Mouse (Mus musculus) kidney, adult 2 months (tissue): ENCODE measurements around the gene Zfp42. TPM values are rescaled to one million over a fixed set of nuclear protein-coding genes. Genes with fewer than 3 reads are reported as not detected.

ENCODE experiments used
- DNase-seq: peaks from one replicate; pipeline ENCODE4 v3.0.0; 2021
- H3K27ac ChIP-seq: fragments of 200-500 bp; 2 replicates; pipeline ENCODE4 v1.5.1; 2012; ENCODE audit warnings: low read depth, low read length, control low read depth, inconsistent platforms; ENCODE audit not compliant: insufficient read depth
- H3K27me3 ChIP-seq: fragments of 200-500 bp; replicated peaks from 2 replicates; pipeline ENCODE4 v1.6.1; 2012; ENCODE audit warnings: mild to moderate bottlenecking, moderate library complexity, low read length, inconsistent platforms; ENCODE audit not compliant: control insufficient read depth, insufficient read depth
- H3K36me3 ChIP-seq: fragments of 200-500 bp; 2 replicates; pipeline ENCODE4 v1.6.1; 2012; ENCODE audit warnings: mild to moderate bottlenecking, moderate library complexity, low read length, inconsistent platforms; ENCODE audit not compliant: control insufficient read depth, insufficient read depth
- H3K4me1 ChIP-seq: fragments of 200-500 bp; 2 replicates; pipeline ENCODE4 v1.6.1; 2011; ENCODE audit warnings: low read length; ENCODE audit not compliant: control insufficient read depth, insufficient read depth
- H3K4me3 ChIP-seq: fragments of 200-500 bp; 2 replicates; pipeline ENCODE4 v1.5.1; 2011; ENCODE audit warnings: mild to moderate bottlenecking, low read depth, low read length, control low read depth; ENCODE audit not compliant: insufficient read depth
- CTCF ChIP-seq: fragments of 200-500 bp; conservative IDR thresholded peaks from 2 replicates; pipeline ENCODE4 v1.5.1; 2011; ENCODE audit warnings: low read depth, mild to moderate bottlenecking, control low read depth, low read length, moderate library complexity, mixed read lengths; ENCODE audit not compliant: insufficient read depth, insufficient read length
- POLR2A ChIP-seq: fragments of 200-500 bp; IDR thresholded peaks from one replicate; pipeline ENCODE4 v1.6.1; 2011; ENCODE audit warnings: low read depth, low read length, control low read depth
- WGBS: fragments of 180-500 bp; shearing (Covaris S2); methylation state at CpG from one replicate; pipeline ENCODE4 v1.1.7; 2018; 5-methylcytosine and 5-hydroxymethylcytosine counted together
- polyA plus RNA-seq: library from polyadenylated mRNA; depleted of rRNA; stranded (reverse); fragments of >200 nt; gene quantifications from 2 replicates; pipeline ENCODE4 v1.2.3, GENCODE M21; 2012

The Zfp42 gene
- polyA plus RNA-seq, 1 experiment: not detected

DNA sequence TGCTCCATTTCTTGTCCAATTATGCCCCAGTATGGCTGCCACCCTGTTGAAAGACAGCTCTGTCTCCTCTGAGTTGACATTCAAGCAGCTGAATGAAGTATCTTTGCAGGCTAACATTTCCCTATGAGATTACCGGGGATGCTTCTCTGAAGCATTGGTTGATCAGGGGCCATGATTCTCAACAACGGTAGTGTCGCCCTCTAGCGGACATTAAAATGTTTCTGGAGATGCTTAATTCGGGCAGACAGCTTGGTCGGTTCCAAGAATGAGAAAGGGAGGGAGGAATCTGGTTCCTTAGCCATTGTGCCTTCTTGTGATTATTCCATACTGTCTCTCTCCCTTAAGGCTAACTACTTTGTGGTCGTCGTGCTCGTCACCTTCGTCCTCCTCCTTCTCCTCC is 21.9 kb upstream of the Zfp42 start:
- Histone ChIP-seq H3K4me3 (no peak overlapping the region), H3K27ac (no peak overlapping the region), H3K27me3 (no peaks in the 10 kb centered on the region), H3K36me3 (no peaks in the 10 kb centered on the region), H3K4me1 (no peaks in the 10 kb centered on the region)
- WGBS: 77% methylated on average over 10 of the region's 10 CpGs
- DNase-seq: no peak
- TF ChIP-seq CTCF (no peak), POLR2A (no peak)

DNA sequence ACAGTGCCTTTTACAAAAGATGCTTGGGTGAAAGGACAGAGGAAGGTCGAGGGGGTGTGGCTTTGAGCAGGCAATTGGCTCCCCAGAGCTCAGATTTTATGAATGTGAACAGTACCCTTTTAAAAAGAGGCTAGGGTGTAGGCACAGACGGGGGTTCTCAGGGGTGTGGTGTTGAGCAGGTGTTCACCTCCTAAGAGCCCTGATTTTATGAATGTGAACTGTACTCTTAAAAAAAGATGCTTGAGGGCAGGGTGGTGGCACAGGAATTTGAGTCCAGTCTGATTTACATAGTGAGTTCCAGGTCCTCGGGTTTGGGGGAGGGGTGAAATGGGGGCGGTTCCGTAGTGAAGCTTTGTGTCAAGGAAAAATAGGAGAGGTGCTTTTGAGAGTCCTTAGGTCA is 14.0 kb upstream of the Zfp42 start:
- WGBS: 79% methylated on average over 5 of the region's 5 CpGs

DNA sequence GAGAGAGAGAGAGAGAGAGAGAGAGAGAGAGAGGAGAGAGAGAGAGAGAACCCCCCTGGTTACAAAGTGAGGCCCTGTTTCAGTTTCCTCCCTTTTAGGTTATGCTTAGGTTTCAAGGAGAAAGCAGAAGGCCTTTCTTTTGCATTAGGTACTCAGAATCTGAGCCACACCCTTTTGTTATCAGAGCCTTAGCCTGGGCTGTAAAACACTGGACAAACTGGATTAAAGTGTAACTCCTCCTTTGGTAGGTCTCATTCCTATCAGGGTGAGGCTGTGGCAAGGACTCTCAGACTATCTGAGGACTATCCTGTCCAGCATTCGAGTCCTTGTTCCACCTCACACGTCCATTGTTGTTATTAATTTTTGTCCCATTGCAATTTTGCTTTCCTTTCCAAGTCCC is 1.4 kb upstream of the Zfp42 start:
- no peaks in the 10 kb centered on the region for H3K27me3 ChIP-seq
- H3K4me3 ChIP-seq: no peak overlapping the region
- TF ChIP-seq POLR2A (no peak), CTCF (no peak)
- H3K4me1 ChIP-seq: no peaks in the 10 kb centered on the region
- H3K27ac ChIP-seq: no peak overlapping the region
- H3K36me3 ChIP-seq: no peaks in the 10 kb centered on the region
- 70% methylated on average over 2 of the region's 2 CpGs for WGBS
- no peak for DNase-seq

More for the DNA sequence above, 14.0 kb upstream of the Zfp42 start:
- Histone ChIP-seq H3K27ac (no peak overlapping the region), H3K27me3 (no peaks in the 10 kb centered on the region), H3K36me3 (no peaks in the 10 kb centered on the region), H3K4me1 (no peaks in the 10 kb centered on the region), H3K4me3 (no peak overlapping the region)
- TF ChIP-seq CTCF: no peak
- no peak for TF ChIP-seq POLR2A
- DNase-seq: no peak

DNA sequence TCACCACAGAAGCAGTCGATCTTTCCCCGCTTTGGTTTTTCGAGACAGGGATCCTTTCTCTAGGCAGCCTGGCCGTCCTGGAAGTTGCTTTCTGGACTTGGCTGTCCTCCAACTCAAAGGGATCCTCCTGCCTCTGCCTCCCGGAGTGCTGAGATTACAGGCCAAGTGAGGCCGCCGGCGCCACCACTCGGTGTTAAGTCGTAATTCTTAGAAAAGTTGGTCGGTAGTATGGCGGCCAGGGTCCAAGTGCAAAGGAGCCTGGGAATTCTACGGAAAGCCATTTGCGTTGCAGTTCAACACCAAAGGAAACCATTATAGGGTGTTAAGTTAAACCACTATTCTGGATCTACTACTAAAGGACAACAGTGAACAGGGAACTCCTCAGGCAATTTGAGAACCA is 1.1 kb downstream of the Zfp42 start:
- H3K36me3 ChIP-seq: no peaks in the 10 kb centered on the region
- no peak overlapping the region for H3K4me3 ChIP-seq
- H3K27me3 ChIP-seq: no peaks in the 10 kb centered on the region
- no peak for DNase-seq
- H3K27ac ChIP-seq: no peak overlapping the region
- no peaks in the 10 kb centered on the region for H3K4me1 ChIP-seq
- TF ChIP-seq POLR2A (no peak), CTCF (no peak)
- 97% methylated on average over 14 of the region's 14 CpGs for WGBS

DNA sequence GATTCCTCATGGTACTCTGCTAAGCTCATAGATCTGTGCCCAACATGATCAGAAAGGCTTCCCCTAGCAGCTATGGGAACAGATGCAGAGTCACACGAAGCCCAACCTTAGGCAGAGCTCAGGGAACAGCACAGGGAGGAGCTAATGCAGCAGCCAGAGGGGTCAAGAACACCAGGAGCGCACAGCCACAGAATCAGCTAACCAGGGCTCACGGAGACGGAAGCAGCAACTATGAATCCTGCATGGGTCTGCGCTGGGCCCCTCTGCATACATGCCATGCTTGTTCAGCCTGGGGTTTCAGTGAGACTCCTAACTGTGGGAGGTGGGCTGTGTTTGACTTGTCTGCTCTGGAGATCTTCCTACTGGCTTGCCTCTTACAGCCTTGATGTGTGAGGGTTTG is 7.0 kb downstream of the Zfp42 start:
- no peak for DNase-seq
- Histone ChIP-seq H3K4me1 (no peaks in the 10 kb centered on the region), H3K27me3 (no peaks in the 10 kb centered on the region), H3K4me3 (no peak overlapping the region), H3K27ac (no peak overlapping the region), H3K36me3 (no peaks in the 10 kb centered on the region)
- TF ChIP-seq CTCF (no peak), POLR2A (no peak)
- WGBS: 63% methylated on average over 5 of the region's 5 CpGs

DNA sequence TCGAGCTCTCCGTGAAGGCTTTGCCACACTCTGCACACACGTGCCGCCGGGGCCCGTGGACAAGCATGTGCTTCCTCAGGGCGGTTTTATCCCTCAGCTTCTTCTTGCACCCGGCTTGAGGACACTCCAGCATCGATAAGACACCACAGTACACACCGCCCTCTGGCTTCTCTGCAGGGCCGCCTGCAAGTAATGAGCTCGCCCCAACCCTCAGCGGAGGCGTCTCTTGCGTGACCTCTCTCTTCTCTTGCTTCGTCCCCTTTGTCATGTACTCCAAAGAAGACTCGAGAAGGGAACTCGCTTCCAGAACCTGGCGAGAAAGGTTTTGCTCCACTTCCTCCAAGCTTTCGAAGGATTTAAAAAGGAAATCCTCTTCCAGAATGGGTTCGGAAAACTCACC is 11.0 kb downstream of the Zfp42 start:
- Histone ChIP-seq H3K36me3 (no peaks in the 10 kb centered on the region), H3K4me3 (no peak overlapping the region), H3K4me1 (no peaks in the 10 kb centered on the region), H3K27ac (no peak overlapping the region), H3K27me3 (no peaks in the 10 kb centered on the region)
- 88% methylated on average over 21 of the region's 21 CpGs for WGBS
- no peak for TF ChIP-seq CTCF
- TF ChIP-seq POLR2A: no peak
- DNase-seq: no peak

DNA sequence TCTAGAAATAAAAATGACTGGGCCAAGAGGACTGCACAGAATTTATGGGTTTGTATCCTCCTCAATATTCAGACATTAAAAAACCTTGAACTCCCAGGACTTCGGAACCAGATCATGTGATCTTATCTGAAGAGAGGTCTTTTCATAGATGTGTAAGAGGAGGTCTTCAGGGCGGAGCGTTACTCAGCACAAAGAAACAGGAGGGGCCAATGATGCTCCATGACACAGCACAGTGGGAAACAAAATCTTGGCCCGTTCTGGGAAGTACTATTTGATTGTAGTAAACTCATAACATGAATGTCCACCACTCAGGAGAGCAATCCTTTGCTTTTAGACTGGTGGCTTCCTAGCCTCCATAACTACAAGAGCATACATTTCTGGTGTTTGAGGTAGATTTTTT is 12.6 kb downstream of the Zfp42 start:
- Histone ChIP-seq H3K27ac (no peak overlapping the region), H3K36me3 (no peaks in the 10 kb centered on the region), H3K27me3 (no peaks in the 10 kb centered on the region), H3K4me1 (no peaks in the 10 kb centered on the region), H3K4me3 (no peak overlapping the region)
- no peak for TF ChIP-seq POLR2A
- TF ChIP-seq CTCF: no peak
- 81% methylated on average over 4 of the region's 4 CpGs for WGBS
- DNase-seq: no peak
